Mouse (Mus musculus) kidney, adult 8-10 months (tissue): Measurements from ENCODE around the gene Anxa11.
"Not testable (repeated sequence)": the region's sequence is repeated elsewhere in the genome, so short reads cannot be mapped to it uniquely, and the experiment has no call there.

Experiments
- DNase-seq, 2 experiments: peaks; one replicate each; pipeline ENCODE4 v3.0.0; 2022

Anxa11 gene

GRCm38 (mm10) chr14:25872461-25873415 lies 30.8 kb downstream of the Anxa11 start:
- no peak for DNase-seq

- not testable (repeated sequence) for DNase-seq
These were observed 34.7 kb downstream of the Anxa11 start for GRCm38 (mm10) chr14:25876640-25877039.

GRCm38 (mm10) chr14:25881769-25882168 lies 39.8 kb downstream of the Anxa11 start:
- not testable (repeated sequence) for DNase-seq

- not testable (repeated sequence) for DNase-seq
These were observed 43.9 kb downstream of the Anxa11 start for GRCm38 (mm10) chr14:25885886-25886285.

- not testable (repeated sequence) for DNase-seq
These were observed 52.6 kb downstream of the Anxa11 start for GRCm38 (mm10) chr14:25894566-25894965.

GRCm38 (mm10) chr14:25895686-25896085 lies 53.7 kb downstream of the Anxa11 start:
- not testable (repeated sequence) for DNase-seq

- not testable (repeated sequence) for DNase-seq
These were observed 61.0 kb downstream of the Anxa11 start, which contains the start of gene Plac9a for GRCm38 (mm10) chr14:25903000-25903399. Plac9a (minus strand) TSS chr14:25903100.

- not testable (repeated sequence) for DNase-seq
These were observed 63.3 kb downstream of the Anxa11 start for GRCm38 (mm10) chr14:25905243-25905642.

GRCm38 (mm10) chr14:25907272-25907671 lies 65.3 kb downstream of the Anxa11 start:
- DNase-seq: not testable (repeated sequence)

GRCm38 (mm10) chr14:25908976-25909375 lies 67.0 kb downstream of the Anxa11 start:
- not testable (repeated sequence) for DNase-seq

GRCm38 (mm10) chr14:25918427-25919170 lies 76.6 kb downstream of the Anxa11 start:
- not testable (repeated sequence) for DNase-seq

- not testable (repeated sequence) for DNase-seq
These were observed 85.0 kb downstream of the Anxa11 start for GRCm38 (mm10) chr14:25926814-25927561.

- not testable (repeated sequence) for DNase-seq
These were observed 85.6 kb downstream of the Anxa11 start, which contains the start of gene Tmem254a for GRCm38 (mm10) chr14:25927562-25927881. Tmem254a (minus strand) TSS chr14:25927672.
